Mouse (Mus musculus) heart, adult 8-10 months (tissue): ENCODE data around the gene Sertad3. TPM values are rescaled to one million over a fixed set of nuclear protein-coding genes. Genes with fewer than 3 reads are reported as not detected.
"Not testable (repeated sequence)": the region's sequence is repeated elsewhere in the genome, so short reads cannot be mapped to it uniquely, and the experiment has no call there.

Experiments
- DNase-seq: peaks from one replicate; pipeline ENCODE4 v3.0.0; 2022; ENCODE audit warnings: low spot score
- total RNA-seq, 4 experiments: library from RNA; stranded (reverse); gene quantifications; 2 replicates each; pipeline ENCODE4 v1.2.4; 2022

Sertad3 gene
- total RNA-seq, 4 experiments from 2014 or later: 4.8 to 5.7 (median 5.6) TPM

DNA sequence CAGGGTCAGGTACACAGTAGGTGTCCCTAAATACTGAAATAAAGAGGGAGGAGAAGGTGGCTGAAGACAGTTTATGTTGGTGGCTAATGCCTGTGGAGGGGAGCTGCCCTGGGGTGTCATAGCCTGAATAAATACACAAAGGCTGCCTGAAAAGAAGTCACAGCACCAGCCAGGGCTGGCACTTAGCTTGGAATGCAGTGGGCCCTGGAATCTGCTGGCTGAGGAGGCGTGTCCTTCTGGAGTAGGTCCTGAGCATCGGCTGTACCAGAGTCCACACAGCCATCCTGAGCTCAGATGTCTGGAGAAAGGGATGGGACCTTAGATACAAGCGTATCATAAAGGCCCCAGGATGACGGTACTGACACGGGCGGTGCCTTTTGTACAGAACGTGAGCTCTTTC is 18.3 kb downstream of the Sertad3 start:
- no peak for DNase-seq

DNA sequence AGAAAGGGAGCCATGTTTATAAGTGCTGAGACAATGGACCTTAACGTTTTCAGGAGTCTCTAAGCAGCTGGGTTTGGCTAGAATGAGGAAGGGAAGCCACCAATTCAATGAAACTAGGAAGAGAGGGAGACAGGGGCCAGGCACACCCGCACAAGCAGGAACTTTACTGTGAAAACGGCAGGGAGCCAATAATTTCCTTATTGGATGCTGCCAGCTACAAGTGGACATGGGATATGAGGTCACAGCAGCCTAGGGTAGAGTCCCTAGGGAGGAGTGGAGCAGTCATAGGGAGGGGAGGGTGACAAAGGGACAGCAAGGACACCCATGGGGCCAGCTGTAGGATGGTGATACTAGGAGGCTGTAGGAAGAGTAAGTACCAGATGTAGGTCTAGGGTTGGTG is 19.5 kb downstream of the Sertad3 start:
- no peak for DNase-seq

DNA sequence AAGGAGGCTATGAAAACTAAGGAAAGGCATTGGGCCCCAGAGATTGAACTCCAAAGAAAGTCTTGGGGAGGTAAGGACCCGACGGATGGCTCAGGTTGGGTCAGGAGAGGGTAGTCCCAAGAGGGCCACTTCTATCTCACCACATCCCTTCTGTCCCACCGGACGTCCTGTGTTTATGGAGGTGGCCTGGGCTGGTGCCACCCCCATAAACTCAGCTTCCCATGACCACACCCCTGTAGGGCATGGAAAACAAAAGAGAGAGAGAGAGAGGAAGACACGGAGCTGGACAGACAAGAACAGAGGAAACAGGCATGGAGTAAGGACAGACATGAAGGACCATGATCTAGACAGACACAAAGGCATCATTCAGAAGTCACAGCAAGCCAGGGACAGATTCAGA is 19.9 kb downstream of the Sertad3 start:
- no peak for DNase-seq

DNA sequence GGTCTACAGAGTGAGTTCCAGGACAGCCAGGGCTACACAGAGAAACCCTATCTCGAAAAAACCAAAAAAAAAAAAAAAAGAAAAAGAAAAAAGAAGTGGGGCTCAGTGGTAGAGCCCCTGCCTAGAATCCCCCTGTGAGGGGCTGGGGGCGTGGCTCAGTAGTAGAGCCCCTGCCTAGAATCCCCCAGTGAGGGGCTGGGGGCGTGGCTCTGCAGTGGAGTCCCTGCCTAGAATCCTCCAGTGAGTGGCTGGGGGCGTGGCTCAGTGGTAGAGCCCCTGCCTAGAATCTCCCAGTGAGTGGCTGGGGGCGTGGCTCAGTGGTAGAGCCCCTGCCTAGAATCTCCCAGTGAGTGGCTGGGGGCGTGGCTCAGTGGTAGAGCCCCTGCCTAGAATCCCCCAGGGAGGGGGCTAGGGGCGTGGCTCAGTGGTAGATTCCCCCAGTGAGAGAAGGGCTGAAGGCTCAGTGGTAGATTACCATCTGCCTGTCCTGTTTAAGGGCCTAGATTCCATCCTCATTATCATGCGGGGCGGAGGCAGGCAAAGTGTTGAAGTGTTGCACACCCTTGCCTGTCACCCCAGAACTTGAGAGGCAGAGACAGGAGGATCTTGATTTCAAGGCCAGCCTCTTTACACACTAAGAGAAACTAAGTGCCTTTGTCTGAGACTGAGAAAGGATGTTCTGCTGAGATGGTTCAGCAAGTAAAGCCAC is 21.2 kb downstream of the Sertad3 start:
- not testable (repeated sequence) for DNase-seq

DNA sequence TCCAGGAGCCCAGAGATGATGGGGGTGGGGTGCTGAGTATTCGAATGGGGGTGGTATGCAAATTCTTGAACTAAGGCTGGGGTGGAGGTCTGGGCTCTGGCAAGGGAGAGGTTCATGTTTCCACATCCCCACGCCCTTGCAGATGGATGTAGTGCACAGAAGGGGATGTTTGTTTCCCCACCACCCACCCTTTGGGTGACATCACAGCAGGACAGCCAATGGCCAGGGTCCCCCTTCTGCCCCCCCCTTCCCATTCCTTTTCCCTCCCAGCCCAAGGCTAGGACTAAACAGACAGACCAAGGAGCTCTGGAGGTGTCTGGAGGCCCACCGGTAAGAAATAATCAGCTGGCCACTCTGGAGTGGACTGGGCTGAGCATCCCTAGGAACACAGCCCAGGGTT is 25.5 kb downstream of the Sertad3 start, which contains the start of gene Prx:
Prx (plus strand) TSS at position 289 of the 400 bp plus-strand sequence.
- DNase-seq: no peak

GRCm38 (mm10) chr7:27501620-27502019 is 28.1 kb downstream of the Sertad3 start:
- DNase-seq: peak; percentile 61

- no peak for DNase-seq
These were observed 33.3 kb downstream of the Sertad3 start for GRCm38 (mm10) chr7:27506765-27507370.

GRCm38 (mm10) chr7:27507711-27508647 is 34.4 kb downstream of the Sertad3 start:
- peak; percentile 98 for DNase-seq

GRCm38 (mm10) chr7:27508648-27509005 is 35.1 kb downstream of the Sertad3 start:
- peak; percentile 61 for DNase-seq

GRCm38 (mm10) chr7:27510809-27511208 is 37.2 kb downstream of the Sertad3 start:
- DNase-seq: no peak

GRCm38 (mm10) chr7:27514961-27515360 is 41.4 kb downstream of the Sertad3 start:
- DNase-seq: no peak

- no peak for DNase-seq
These were observed 44.7 kb downstream of the Sertad3 start for GRCm38 (mm10) chr7:27518314-27518713.

DNA sequence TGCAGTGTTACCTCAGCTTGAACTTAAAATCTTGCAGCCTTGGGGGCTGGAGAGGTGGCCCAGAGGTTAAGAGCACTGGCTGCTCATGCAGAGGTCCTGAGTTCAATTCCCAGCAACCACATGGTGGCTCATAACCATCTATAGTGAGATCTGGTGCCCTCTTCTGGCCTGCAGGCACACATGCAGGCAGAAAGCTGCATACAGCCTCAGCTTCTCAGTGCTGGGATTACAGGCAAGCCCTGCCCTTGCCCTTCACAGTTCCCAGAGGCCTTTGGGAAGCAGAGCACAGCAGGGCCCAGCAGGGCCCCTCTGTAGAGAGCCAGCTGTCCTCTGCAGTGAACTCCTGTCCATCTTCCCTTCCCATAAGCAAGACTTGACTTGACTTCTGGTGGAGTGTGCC is 46.5 kb downstream of the Sertad3 start:
- no peak for DNase-seq

GRCm38 (mm10) chr7:27520599-27520998 is 47.0 kb downstream of the Sertad3 start:
- no peak for DNase-seq

- no peak for DNase-seq
These were observed 49.4 kb downstream of the Sertad3 start, which contains the start of gene Hipk4 for GRCm38 (mm10) chr7:27522967-27523366. Hipk4 (plus strand) TSS chr7:27523267.

DNA sequence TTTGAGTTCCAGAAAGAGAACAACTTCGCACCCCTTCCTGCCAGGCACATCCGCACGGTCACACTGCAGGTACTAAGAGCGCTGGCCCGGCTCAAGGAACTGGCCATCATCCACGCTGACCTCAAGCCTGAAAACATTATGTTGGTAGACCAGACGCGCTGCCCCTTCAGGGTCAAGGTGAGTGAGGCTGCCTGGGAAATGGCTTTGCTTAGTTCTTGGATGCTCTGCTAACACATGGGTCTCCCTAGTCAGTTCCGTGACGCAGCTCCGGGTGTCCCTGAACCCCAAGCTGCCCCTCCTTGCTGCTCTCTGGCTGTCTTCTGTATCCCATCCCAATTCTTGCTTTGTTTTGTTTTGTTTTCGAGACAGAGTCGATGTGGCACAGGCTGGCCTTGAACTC is 50.2 kb downstream of the Sertad3 start:
- no peak for DNase-seq

GRCm38 (mm10) chr7:27526039-27526827 is 52.7 kb downstream of the Sertad3 start:
- peak; percentile 51 for DNase-seq
